Mouse (Mus musculus) hindbrain, embryonic 11.5 days (tissue): ENCODE measurements around the gene Ypel4. TPM values are rescaled to one million over a fixed set of nuclear protein-coding genes. Genes with fewer than 3 reads are reported as not detected.

ENCODE experiments used
- ATAC-seq: fragments of 200-750 bp; cut with Nextera tagmentation; 2 replicates; pipeline ENCODE4 v1.8.0; 2017; ENCODE audit warnings: mild to moderate bottlenecking, moderate TSS enrichment, moderate library complexity; ENCODE audit not compliant: low FRiP score
- DNase-seq: peaks from one replicate; pipeline ENCODE4 v3.0.0-alpha.2; 2015; ENCODE audit warnings: low spot score
- H3K27ac ChIP-seq: fragments of 300-500 bp; sonication (generic); 2 replicates; pipeline ENCODE4 v1.5.1; 2014; ENCODE audit warnings: mild to moderate bottlenecking, low read depth, low read length
- H3K27me3 ChIP-seq: fragments of 300-500 bp; sonication (generic); 2 replicates; pipeline ENCODE4 v1.6.1; 2014; ENCODE audit warnings: mild to moderate bottlenecking, low read length, moderate library complexity, mixed read lengths; ENCODE audit not compliant: control insufficient read depth, insufficient read depth
- H3K36me3 ChIP-seq: fragments of 300-500 bp; sonication (generic); 2 replicates; pipeline ENCODE4 v1.6.1; 2014; ENCODE audit warnings: mild to moderate bottlenecking, low read length, moderate library complexity, mixed read lengths; ENCODE audit not compliant: control insufficient read depth, insufficient read depth
- H3K4me1 ChIP-seq: fragments of 300-500 bp; sonication (generic); replicated peaks from 2 replicates; pipeline ENCODE4 v1.6.1; 2014; ENCODE audit warnings: low read length, mixed read lengths; ENCODE audit not compliant: control insufficient read depth, insufficient read depth
- H3K4me2 ChIP-seq: fragments of 300-500 bp; sonication (generic); replicated peaks from 2 replicates; pipeline ENCODE4 v1.6.1; 2014; ENCODE audit warnings: mild to moderate bottlenecking, low read depth, low read length
- H3K4me3 ChIP-seq: fragments of 300-500 bp; sonication (generic); 2 replicates; pipeline ENCODE4 v1.5.1; 2014; ENCODE audit warnings: low read depth, low read length
- H3K9ac ChIP-seq: fragments of 300-500 bp; sonication (generic); 2 replicates; pipeline ENCODE4 v1.6.1; 2014; ENCODE audit warnings: low read depth, low read length
- H3K9me3 ChIP-seq: fragments of 300-500 bp; sonication (generic); 2 replicates; pipeline ENCODE4 v1.6.1; 2016; ENCODE audit warnings: low read length; ENCODE audit not compliant: control insufficient read depth
- WGBS: fragments of 180-500 bp; shearing (Covaris S2); extraction: QIAGEN DNeasy Blood & Tissue Kit; methylation state at CpG from one replicate; pipeline ENCODE4 v1.1.7; 2014; 5-methylcytosine and 5-hydroxymethylcytosine counted together
- polyA plus RNA-seq: library from polyadenylated mRNA; unstranded; fragments of >200 nt; fragmentation: Nextera tagmentation; extraction: Ambion mirVana; gene quantifications from 2 replicates; pipeline ENCODE4 v1.2.1, GENCODE M21; 2014

The Ypel4 gene
- polyA plus RNA-seq = 13.7 and 16.4 TPM in 2 replicates

GRCm38 (mm10) chr2:84733579-84734300, at the start of gene Ypel4:
TSS of gene Ypel4 (plus strand) at chr2:84734058.
- 5% methylated on average over 8 of the region's 8 CpGs for WGBS
- peak within 1 kb of the TSS; percentile 72 for H3K4me2 ChIP-seq
- H3K9me3 ChIP-seq = no peaks in the 10 kb centered on the region
- H3K9ac ChIP-seq = peak within 1 kb of the TSS; percentile 86
- H3K27ac ChIP-seq = peak within 1 kb of the TSS; percentile 74
- H3K4me1 ChIP-seq = peaks cover 21% of the 10 kb centered on the region
- H3K36me3 ChIP-seq = no peaks in the 10 kb centered on the region
- H3K27me3 ChIP-seq = no peaks in the 10 kb centered on the region
- DNase-seq (peak; percentile 69), ATAC-seq (peak; percentile 63)
- H3K4me3 ChIP-seq = peak within 1 kb of the TSS; percentile 50

- Histone ChIP-seq H3K4me3 (no peak overlapping the region), H3K9ac (no peak overlapping the region), H3K9me3 (no peaks in the 10 kb centered on the region), H3K27me3 (no peaks in the 10 kb centered on the region), H3K4me1 (no peaks in the 10 kb centered on the region), H3K27ac (no peak overlapping the region), H3K4me2 (no peak overlapping the region), H3K36me3 (peaks cover 21% of the 10 kb centered on the region)
- ATAC-seq (no peak), DNase-seq (no peak)
- WGBS = 73% methylated on average over 2 of the region's 2 CpGs
These were observed 45.6 kb upstream of the Ypel4 start for GRCm38 (mm10) chr2:84688080-84688844.

GRCm38 (mm10) chr2:84690050-84690449, 43.8 kb upstream of the Ypel4 start:
- WGBS = 91% methylated on average over 12 of the region's 12 CpGs
- H3K4me2 ChIP-seq = no peak overlapping the region
- no peak overlapping the region for H3K27ac ChIP-seq
- H3K4me1 ChIP-seq = no peaks in the 10 kb centered on the region
- H3K4me3 ChIP-seq = no peak overlapping the region
- no peaks in the 10 kb centered on the region for H3K27me3 ChIP-seq
- no peaks in the 10 kb centered on the region for H3K9me3 ChIP-seq
- DNase-seq (no peak), ATAC-seq (no peak)
- H3K36me3 ChIP-seq = peaks cover 28% of the 10 kb centered on the region
- no peak overlapping the region for H3K9ac ChIP-seq

- H3K4me2 ChIP-seq = no peak overlapping the region
- no peaks in the 10 kb centered on the region for H3K27me3 ChIP-seq
- no peak overlapping the region for H3K27ac ChIP-seq
- no peak overlapping the region for H3K4me3 ChIP-seq
- no peak overlapping the region for H3K9ac ChIP-seq
- H3K9me3 ChIP-seq = no peaks in the 10 kb centered on the region
- peaks cover 12% of the 10 kb centered on the region for H3K36me3 ChIP-seq
- DNase-seq = no peak
- ATAC-seq = no peak
- WGBS = 95% methylated on average over 5 of the region's 5 CpGs
- H3K4me1 ChIP-seq = no peaks in the 10 kb centered on the region
These were observed 38.7 kb upstream of the Ypel4 start for GRCm38 (mm10) chr2:84695007-84695695.

GRCm38 (mm10) chr2:84703497-84703896, 30.4 kb upstream of the Ypel4 start:
- WGBS = 97% methylated on average over 1 of the region's 1 CpGs
- DNase-seq (no peak), ATAC-seq (no peak)
- H3K27ac ChIP-seq = no peak overlapping the region
- no peaks in the 10 kb centered on the region for H3K27me3 ChIP-seq
- H3K9ac ChIP-seq = no peak overlapping the region
- no peaks in the 10 kb centered on the region for H3K9me3 ChIP-seq
- H3K4me2 ChIP-seq = no peak overlapping the region
- H3K4me3 ChIP-seq = no peak overlapping the region
- no peaks in the 10 kb centered on the region for H3K4me1 ChIP-seq
- H3K36me3 ChIP-seq = no peaks in the 10 kb centered on the region

- no peak for DNase-seq
- Histone ChIP-seq H3K27me3 (no peaks in the 10 kb centered on the region), H3K4me2 (no peak overlapping the region), H3K9ac (no peak overlapping the region), H3K36me3 (no peaks in the 10 kb centered on the region), H3K4me3 (no peak overlapping the region), H3K9me3 (no peaks in the 10 kb centered on the region), H3K4me1 (no peaks in the 10 kb centered on the region), H3K27ac (no peak overlapping the region)
- no peak for ATAC-seq
- 82% methylated on average over 5 of the region's 5 CpGs for whole genome bisulfite sequencing
These were observed 29.5 kb upstream of the Ypel4 start for GRCm38 (mm10) chr2:84704329-84704728.

GRCm38 (mm10) chr2:84705295-84705694, 28.6 kb upstream of the Ypel4 start:
- WGBS = 93% methylated on average over 1 of the region's 1 CpGs
- H3K36me3 ChIP-seq = 0 out of 2 replicates have a peak, but pooled peaks cover 3% of the 10 kb centered on the region
- H3K4me3 ChIP-seq = no peak overlapping the region
- no peak for DNase-seq
- no peaks in the 10 kb centered on the region for H3K9me3 ChIP-seq
- no peaks in the 10 kb centered on the region for H3K4me1 ChIP-seq
- H3K27ac ChIP-seq = no peak overlapping the region
- H3K4me2 ChIP-seq = no peak overlapping the region
- no peaks in the 10 kb centered on the region for H3K27me3 ChIP-seq
- H3K9ac ChIP-seq = no peak overlapping the region
- no peak for ATAC-seq

- H3K4me1 ChIP-seq = no peaks in the 10 kb centered on the region
- no peak overlapping the region for H3K27ac ChIP-seq
- DNase-seq (no peak), ATAC-seq (no peak)
- H3K9ac ChIP-seq = no peak overlapping the region
- H3K27me3 ChIP-seq = no peaks in the 10 kb centered on the region
- 78% methylated on average over 1 of the region's 1 CpGs for WGBS
- H3K36me3 ChIP-seq = 0 out of 2 replicates have a peak, but pooled peaks cover 6% of the 10 kb centered on the region
- no peak overlapping the region for H3K4me3 ChIP-seq
- no peaks in the 10 kb centered on the region for H3K9me3 ChIP-seq
- no peak overlapping the region for H3K4me2 ChIP-seq
These were observed 26.3 kb upstream of the Ypel4 start for GRCm38 (mm10) chr2:84707523-84707922.
